Mouse (Mus musculus): ENCODE measurements at regions not wholly inside any gene's neighbourhood (a gene's known extent, or its start where the extent isn't known, plus 50 kb on each side); places are given as distances from the start of the nearest gene placed in this dataset.

DNA sequence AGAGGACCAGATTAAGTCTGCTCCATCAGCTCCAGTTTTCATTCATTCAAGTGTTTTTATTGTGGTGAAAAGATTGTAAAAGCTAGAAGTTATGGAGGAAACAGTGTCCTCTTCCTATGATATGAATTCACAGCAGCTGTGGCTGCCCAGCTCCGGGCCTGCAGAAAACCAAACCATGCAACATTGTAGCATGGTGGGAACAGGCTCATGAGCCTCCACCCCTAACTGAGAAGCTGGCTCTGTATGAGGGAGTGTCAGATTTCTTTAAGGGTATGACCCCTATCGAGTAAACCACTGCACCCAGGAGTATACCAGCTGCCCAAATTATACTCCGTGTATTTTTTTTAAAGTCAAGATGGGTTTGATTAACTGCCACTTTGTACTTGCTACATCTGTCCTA is 189.4 kb downstream of the Atp23 start:
- H3K9me3 ChIP-seq: no peaks in the 10 kb centered on the region
- H3K4me1 ChIP-seq: peaks cover 13% of the 10 kb centered on the region
- no peak overlapping the region for H3K27ac ChIP-seq (replicated peaks)
- no peaks in the 10 kb centered on the region for H3K36me3 ChIP-seq (replicated peaks)
- H3K4me3 ChIP-seq: no peak overlapping the region
- DNase-seq (ENCODE audit: low spot score): peak; percentile 17
- WGBS: 29% methylated on average over 3 of the region's 3 CpGs
- no peaks in the 10 kb centered on the region for H3K27me3 ChIP-seq (replicated peaks; ENCODE audit: low read depth, poor library complexity, severe bottlenecking)

DNA sequence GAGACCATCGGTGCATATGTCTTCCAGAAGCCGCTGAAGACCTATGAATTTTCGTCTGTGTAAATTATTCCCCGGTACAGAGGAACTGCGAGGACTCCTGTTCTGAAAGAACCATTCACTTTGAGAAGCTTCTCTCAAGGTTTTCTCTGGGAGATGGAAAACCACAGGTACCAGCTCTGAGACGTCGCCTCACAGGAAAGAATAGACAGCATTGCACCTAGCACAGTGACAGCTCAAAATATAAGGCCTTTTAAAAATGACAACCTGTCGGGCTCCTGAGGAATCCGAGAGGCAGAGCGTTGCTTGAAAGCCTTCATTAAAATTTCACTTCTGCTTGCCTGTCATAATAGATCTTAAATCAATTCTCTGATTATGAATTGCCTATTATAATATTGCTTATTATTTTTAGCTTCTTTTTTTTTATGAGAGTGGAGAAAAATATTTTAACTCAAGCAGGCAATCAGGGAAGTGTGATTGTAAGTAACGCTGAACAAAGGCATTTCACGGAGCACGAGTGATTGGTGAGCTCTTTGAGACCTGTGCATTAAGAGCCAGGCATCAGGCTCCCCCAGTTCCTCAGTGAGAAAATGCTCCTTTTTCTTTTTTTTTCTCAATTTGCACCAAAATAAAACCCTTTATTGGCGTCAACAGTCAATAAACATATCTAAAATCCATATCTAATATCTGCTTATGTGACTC is 191.8 kb downstream of the Atp23 start:
- DNase-seq (ENCODE audit: low spot score): no peak
- no peaks in the 10 kb centered on the region for H3K9me3 ChIP-seq
- peaks cover 13% of the 10 kb centered on the region for H3K4me1 ChIP-seq
- no peak overlapping the region for H3K4me3 ChIP-seq
- no peaks in the 10 kb centered on the region for H3K27me3 ChIP-seq (replicated peaks; ENCODE audit: low read depth, poor library complexity, severe bottlenecking)
- 87% methylated on average over 14 of the region's 14 CpGs for WGBS
- no peak overlapping the region for H3K27ac ChIP-seq (replicated peaks)
- H3K36me3 ChIP-seq (replicated peaks): no peaks in the 10 kb centered on the region

DNA sequence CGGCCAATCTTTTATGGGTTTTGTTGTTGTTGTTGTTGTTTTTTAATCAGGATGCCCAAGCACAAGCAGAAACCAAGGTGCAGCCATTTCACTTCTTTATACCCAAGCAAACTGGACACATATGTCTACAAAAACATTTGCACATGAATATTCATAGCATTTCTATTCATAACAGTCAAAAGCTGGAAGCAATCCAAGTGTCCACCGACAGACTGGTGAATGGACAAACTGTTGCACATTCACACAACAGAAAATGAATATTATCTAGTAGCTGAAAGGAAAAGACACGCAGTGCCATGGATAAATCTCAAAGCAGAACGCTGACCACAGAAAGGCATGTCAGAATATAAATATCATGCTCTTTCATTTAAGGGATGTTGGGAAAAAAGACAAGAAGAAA is 192.4 kb downstream of the Atp23 start:
- H3K27ac ChIP-seq (replicated peaks): no peak overlapping the region
- H3K36me3 ChIP-seq (replicated peaks): no peaks in the 10 kb centered on the region
- no peak overlapping the region for H3K4me3 ChIP-seq
- H3K9me3 ChIP-seq: no peaks in the 10 kb centered on the region
- no peak for DNase-seq (ENCODE audit: low spot score)
- peaks cover 13% of the 10 kb centered on the region for H3K4me1 ChIP-seq
- WGBS: 86% methylated on average over 4 of the region's 4 CpGs
- no peaks in the 10 kb centered on the region for H3K27me3 ChIP-seq (replicated peaks; ENCODE audit: low read depth, poor library complexity, severe bottlenecking)

DNA sequence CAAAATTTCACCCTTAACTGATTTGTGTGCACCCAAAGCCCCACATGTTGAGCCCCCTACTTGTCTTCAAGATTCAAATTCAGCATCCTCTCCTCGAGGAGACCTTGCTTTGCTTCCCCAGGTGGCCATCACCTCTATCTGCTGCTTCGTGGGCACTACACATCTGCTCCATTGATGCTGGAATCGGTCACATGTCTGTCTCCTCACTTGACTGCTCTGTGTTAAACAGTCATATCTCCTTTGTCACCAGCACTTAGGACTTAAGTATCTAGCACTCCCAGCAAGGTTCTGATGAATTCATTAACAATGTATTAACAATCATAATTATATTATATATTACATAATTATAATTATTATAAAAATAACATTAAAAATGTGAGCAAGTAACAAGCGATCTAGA is 192.9 kb downstream of the Atp23 start:
- WGBS: 82% methylated on average over 4 of the region's 4 CpGs
- no peak overlapping the region for H3K27ac ChIP-seq (replicated peaks)
- no peaks in the 10 kb centered on the region for H3K36me3 ChIP-seq (replicated peaks)
- no peak overlapping the region for H3K4me3 ChIP-seq
- DNase-seq (ENCODE audit: low spot score): no peak
- H3K9me3 ChIP-seq: no peaks in the 10 kb centered on the region
- H3K27me3 ChIP-seq (replicated peaks; ENCODE audit: low read depth, poor library complexity, severe bottlenecking): no peaks in the 10 kb centered on the region
- H3K4me1 ChIP-seq: peaks cover 13% of the 10 kb centered on the region

DNA sequence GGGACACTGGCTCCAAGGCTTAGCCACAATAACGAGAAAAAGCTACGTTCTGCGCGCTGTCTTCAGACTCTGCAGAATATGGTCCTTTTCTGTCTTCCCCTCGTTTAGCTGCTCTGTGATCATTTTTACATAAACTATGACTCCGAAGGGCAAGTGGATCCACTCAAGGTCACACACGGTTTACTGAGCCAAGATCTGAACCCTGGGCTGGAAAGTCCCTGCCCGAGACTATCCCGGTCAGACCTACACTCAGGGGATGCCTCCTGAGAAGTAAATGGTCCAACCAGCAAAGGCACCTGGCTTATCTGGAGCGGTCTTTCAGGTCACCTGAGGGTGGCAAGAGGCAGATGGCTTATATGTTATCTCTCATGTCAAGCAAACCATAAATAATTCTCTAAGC is 204.1 kb downstream of the Atp23 start:
- WGBS: 90% methylated on average over 10 of the region's 10 CpGs
- Histone ChIP-seq H3K36me3 (replicated peaks) (no peaks in the 10 kb centered on the region), H3K27ac (replicated peaks) (no peak overlapping the region), H3K4me3 (no peak overlapping the region), H3K9me3 (no peaks in the 10 kb centered on the region), H3K27me3 (replicated peaks; ENCODE audit: low read depth, poor library complexity, severe bottlenecking) (no peaks in the 10 kb centered on the region), H3K4me1 (no peaks in the 10 kb centered on the region)
- DNase-seq (ENCODE audit: low spot score): no peak

DNA sequence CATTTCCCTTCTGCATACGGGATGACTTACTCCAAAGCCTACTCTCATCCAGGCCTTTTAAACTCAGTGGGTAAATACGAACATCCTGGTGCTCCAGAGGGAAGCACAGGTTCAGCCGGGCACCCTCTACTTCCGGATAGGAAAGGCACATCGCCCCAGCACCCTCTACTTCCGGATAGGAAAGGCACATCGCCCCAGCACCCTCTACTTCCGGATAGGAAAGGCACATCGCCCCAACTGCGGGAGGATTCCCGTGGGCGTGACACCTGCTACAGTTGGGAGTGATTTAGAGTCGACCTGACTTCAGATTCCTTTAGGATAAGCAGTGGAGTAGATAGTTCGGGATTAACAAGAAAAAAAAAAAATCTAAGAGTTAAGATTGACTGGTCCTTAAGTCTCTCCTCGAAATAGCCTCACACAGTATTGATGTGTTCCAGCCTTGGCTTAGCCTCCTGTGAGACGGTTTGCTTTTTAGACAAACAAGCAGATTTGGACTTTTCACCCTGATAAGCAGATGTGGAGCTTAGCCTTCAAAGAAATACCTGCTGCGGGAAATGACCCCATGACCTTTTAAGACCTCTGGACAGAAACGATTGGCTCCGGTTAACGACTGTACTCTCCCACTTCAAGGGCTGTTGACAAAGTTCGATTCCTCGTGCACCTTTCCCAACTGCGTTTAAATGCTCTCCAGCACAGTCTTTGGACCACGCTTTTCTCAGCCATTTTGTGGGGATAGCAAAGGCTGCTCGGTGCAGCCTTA is 210.1 kb downstream of the Atp23 start:
- Histone ChIP-seq H3K4me1 (peaks cover 6% of the 10 kb centered on the region; the same call in 1 of the 2 replicates), H3K4me3 (no peak overlapping the region), H3K36me3 (replicated peaks) (no peaks in the 10 kb centered on the region), H3K27me3 (replicated peaks; ENCODE audit: low read depth, poor library complexity, severe bottlenecking) (no peaks in the 10 kb centered on the region), H3K27ac (replicated peaks) (no peak overlapping the region), H3K9me3 (no peaks in the 10 kb centered on the region)
- 61% methylated on average over 25 of the region's 25 CpGs for WGBS
- no peak for DNase-seq (ENCODE audit: low spot score)

DNA sequence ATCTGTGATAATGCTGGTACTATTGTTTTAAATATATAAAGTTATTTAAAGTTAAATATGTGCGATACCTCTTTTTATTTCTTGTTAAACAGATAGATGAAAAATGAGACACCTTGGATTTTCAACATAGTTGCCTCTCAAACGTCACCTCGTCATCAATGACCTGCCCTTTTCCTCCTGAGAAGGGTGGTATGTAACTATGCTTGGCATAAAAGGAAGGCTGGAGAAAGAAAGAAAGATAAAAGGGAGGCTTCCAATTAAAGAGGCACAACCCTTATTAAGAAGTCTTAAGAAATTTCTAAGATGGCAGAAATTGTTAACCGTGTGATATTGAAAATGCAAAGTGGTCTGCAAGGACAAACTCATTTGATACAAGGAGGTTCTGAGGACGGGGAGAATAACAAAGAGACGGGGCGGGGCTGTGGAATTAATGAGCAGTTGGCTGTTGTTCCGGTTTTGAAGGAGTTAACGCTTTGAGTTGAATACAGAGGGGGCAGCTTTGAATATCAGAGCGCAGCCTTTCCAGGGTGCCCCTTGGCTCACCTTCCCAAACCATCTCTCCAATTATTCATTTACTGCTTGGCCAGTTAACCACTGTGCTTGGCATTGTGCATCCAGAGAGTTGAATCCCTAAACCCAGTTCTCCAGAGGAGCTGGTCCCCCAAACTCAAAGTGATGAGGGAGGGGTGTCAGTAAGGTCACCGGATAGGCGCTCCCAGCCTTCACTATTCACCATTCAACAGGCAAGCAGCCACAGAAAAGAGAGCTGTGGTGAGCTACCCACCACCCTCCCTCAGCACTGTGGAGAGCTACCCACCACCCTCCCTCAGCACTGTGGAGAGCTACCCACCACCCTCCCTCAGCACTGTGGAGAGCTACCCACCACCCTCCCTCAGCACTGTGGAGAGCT is 220.6 kb downstream of the Atp23 start:
- no peak overlapping the region for H3K27ac ChIP-seq (replicated peaks)
- 11% methylated on average over 12 of the region's 12 CpGs for WGBS
- peaks cover 8% of the 10 kb centered on the region; the same call in 1 of the 2 replicates for H3K4me1 ChIP-seq
- H3K4me3 ChIP-seq: no peak overlapping the region
- H3K36me3 ChIP-seq (replicated peaks): no peaks in the 10 kb centered on the region
- H3K27me3 ChIP-seq (replicated peaks; ENCODE audit: low read depth, poor library complexity, severe bottlenecking): no peaks in the 10 kb centered on the region
- peak; percentile 13 for DNase-seq (ENCODE audit: low spot score)
- H3K9me3 ChIP-seq: 0 out of 2 replicates have a peak, but pooled peaks cover 3% of the 10 kb centered on the region

DNA sequence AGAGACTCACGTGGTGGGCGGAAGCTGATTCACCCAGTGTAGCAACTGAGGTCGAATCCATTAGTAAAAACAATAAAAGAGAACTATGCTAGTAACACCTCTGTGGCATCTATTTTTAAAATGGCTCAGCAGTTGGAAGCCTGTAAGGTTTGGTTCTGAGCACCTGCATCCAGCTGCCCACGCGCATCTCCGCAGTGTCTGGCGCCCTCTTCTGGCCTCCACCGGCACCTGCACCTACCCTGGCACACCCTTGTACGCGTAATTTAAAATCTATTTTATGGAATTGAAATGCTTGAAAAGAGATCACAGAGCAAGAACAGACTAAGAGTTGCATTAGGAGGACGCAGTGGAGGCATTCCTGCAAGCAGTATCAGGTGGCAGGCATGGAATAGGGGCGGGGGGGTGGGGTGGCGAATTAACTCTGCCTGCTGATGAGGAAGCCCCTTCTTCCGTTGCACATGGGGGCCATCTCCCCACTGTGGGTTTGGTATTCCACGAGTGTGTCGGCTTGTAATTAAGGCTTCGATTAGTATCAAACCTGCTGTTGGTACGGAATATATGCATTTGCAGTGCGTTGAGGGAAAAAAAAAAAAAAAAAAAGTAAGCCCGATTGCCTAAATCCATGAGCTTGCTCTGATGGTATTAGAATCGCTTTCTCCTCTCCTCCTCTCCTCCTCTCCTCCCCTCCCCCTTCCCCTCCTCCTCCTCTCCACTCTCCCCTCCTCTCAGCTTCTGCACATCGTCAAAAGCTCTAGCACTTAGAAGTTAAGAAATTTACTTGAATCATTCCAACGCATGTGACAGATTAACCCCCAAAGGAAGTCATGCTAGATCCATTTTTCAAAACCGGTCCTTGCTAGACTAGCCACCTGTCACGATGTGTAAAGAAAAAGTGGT is 221.7 kb downstream of the Atp23 start:
- peak overlapping the region; percentile 31; the same call in 1 of the 2 replicates for H3K4me3 ChIP-seq
- H3K9me3 ChIP-seq: 0 out of 2 replicates have a peak, but pooled peaks cover 3% of the 10 kb centered on the region
- WGBS: 24% methylated on average over 25 of the region's 25 CpGs
- no peaks in the 10 kb centered on the region for H3K36me3 ChIP-seq (replicated peaks)
- H3K4me1 ChIP-seq: peaks cover 8% of the 10 kb centered on the region; the same call in 1 of the 2 replicates
- H3K27me3 ChIP-seq (replicated peaks; ENCODE audit: low read depth, poor library complexity, severe bottlenecking): no peaks in the 10 kb centered on the region
- DNase-seq (ENCODE audit: low spot score): peak; percentile 38
- H3K27ac ChIP-seq (replicated peaks): no peak overlapping the region

DNA sequence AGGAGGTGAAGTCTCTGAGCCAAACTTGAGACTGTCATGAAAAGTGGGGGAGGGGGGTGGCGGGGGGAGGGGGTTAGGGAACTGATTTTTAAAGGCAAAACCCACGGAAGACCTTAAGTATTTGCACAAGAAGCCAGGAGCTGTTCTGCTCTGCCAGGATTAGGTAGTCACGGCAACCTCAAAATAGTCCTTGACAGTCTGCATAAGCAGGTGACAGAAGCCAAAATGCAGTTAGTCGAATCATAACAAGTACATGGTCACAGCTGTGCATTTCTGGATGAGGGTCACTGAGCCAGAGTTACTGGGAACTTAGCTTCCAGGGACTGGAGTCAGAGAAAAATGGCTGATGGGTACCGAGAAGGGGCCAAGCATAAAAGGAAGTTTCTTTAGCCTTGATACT is 227.7 kb downstream of the Atp23 start:
- WGBS: 66% methylated on average over 5 of the region's 5 CpGs

DNA sequence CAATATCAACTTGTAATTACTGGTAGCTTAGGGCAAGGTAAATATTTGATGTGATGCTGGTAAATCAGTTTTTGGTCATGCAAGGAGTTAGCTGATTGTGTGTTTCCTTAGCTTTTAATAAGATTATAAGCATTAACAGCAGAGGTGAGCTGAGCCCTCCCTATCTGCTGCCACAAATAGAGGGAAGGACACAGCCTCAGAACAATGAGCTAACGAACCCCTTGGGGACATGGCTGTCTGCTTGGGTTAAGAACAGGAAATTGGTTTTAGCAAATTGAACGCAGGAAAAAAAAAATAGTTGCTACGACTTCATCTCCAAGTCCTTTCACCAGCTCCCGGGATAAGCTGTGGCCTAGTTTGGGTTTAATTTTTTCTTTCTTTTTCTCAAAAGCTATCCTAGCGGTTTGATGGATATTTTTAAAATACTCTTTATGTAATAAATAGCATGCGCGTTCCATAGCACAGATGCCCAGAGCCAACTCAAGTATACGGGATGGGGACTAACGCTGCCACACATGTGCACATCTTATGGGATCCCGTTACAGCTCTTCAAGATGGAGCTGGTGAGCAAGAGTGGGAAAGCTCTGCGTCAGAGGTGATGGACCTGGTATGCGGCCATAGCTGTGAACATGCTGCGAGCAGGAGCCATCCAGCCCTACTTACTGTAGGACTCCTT is 236.6 kb downstream of the Atp23 start:
- H3K27me3 ChIP-seq (replicated peaks; ENCODE audit: low read depth, poor library complexity, severe bottlenecking): no peaks in the 10 kb centered on the region
- no peak overlapping the region for H3K27ac ChIP-seq (replicated peaks)
- no peaks in the 10 kb centered on the region for H3K9me3 ChIP-seq
- no peaks in the 10 kb centered on the region for H3K36me3 ChIP-seq (replicated peaks)
- DNase-seq (ENCODE audit: low spot score): no peak
- H3K4me3 ChIP-seq: no peak overlapping the region
- H3K4me1 ChIP-seq: no peaks in the 10 kb centered on the region
- WGBS: 81% methylated on average over 13 of the region's 13 CpGs

More for the DNA sequence above, 227.7 kb downstream of the Atp23 start:
- no peak for DNase-seq (ENCODE audit: low spot score)
- H3K36me3 ChIP-seq (replicated peaks): no peaks in the 10 kb centered on the region
- H3K27me3 ChIP-seq (replicated peaks; ENCODE audit: low read depth, poor library complexity, severe bottlenecking): no peaks in the 10 kb centered on the region
- no peak overlapping the region for H3K27ac ChIP-seq (replicated peaks)
- no peak overlapping the region for H3K4me3 ChIP-seq
- H3K4me1 ChIP-seq: no peaks in the 10 kb centered on the region
- 0 out of 2 replicates have a peak, but pooled peaks cover 3% of the 10 kb centered on the region for H3K9me3 ChIP-seq

DNA sequence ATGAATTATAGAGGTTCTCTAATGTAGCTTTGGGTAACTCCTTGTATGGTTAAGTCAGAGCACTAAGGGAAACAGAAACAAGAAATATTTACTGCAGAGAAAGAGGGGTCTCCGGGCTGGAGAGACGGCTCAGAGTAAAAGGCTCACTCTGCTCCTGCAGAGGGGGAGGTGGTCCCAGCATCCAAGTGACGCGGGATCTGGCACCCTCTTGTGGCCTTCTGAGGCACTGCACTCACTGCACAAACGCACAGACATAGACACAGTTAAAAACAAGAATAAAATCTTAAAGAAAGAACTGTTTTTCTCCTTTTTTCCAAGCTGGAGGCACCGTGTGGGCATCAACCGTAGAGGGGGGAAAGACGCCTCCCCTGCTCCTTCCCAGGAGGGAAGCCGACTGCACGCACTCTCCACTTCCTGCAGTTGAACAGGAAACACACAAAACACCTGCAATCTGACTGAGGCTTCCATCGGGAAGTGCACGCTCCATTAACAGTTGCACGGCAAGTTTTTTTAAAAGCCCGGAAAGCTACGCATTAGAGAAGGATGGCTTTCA is 237.6 kb downstream of the Atp23 start:
- Histone ChIP-seq H3K27me3 (replicated peaks; ENCODE audit: low read depth, poor library complexity, severe bottlenecking) (no peaks in the 10 kb centered on the region), H3K4me3 (no peak overlapping the region), H3K36me3 (replicated peaks) (no peaks in the 10 kb centered on the region), H3K9me3 (no peaks in the 10 kb centered on the region), H3K27ac (replicated peaks) (no peak overlapping the region), H3K4me1 (no peaks in the 10 kb centered on the region)
- peak; percentile 36 for DNase-seq (ENCODE audit: low spot score)
- WGBS: 80% methylated on average over 15 of the region's 15 CpGs

All from embryonic facial prominence, embryonic 10.5 days (tissue).